Mouse (Mus musculus) lung, postnatal 10 days (tissue): Measurements from ENCODE around the gene Nnmt.

ENCODE experiments used
- DNase-seq: peaks from one replicate; pipeline ENCODE4 v3.0.0; 2021

The Nnmt gene

GRCm38 (mm10) chr9:48635576-48636350 is 30.8 kb upstream of the Nnmt start:
- DNase-seq: no peak

GRCm38 (mm10) chr9:48633147-48633546 is 28.2 kb upstream of the Nnmt start:
- no peak for DNase-seq

GRCm38 (mm10) chr9:48619268-48619667 is 14.3 kb upstream of the Nnmt start:
- no peak for DNase-seq

GRCm38 (mm10) chr9:48618589-48618988 is 13.6 kb upstream of the Nnmt start:
- peak; percentile 87 for DNase-seq

- DNase-seq: peak; percentile 86
These were observed 13.2 kb upstream of the Nnmt start for GRCm38 (mm10) chr9:48618111-48618510.

GRCm38 (mm10) chr9:48617511-48618010 is 12.6 kb upstream of the Nnmt start:
- DNase-seq: no peak

GRCm38 (mm10) chr9:48613221-48613620 is 8.3 kb upstream of the Nnmt start:
- DNase-seq: no peak

- DNase-seq: no peak
These were observed 7.6 kb upstream of the Nnmt start for GRCm38 (mm10) chr9:48612542-48612941.

GRCm38 (mm10) chr9:48611032-48611431 is 6.1 kb upstream of the Nnmt start:
- peak; percentile 27 for DNase-seq

GRCm38 (mm10) chr9:48609734-48610133 is 4.8 kb upstream of the Nnmt start:
- no peak for DNase-seq

- no peak for DNase-seq
These were observed 2.5 kb upstream of the Nnmt start for GRCm38 (mm10) chr9:48607417-48607816.

- DNase-seq: peak; percentile 29
These were observed 1.2 kb upstream of the Nnmt start for GRCm38 (mm10) chr9:48606171-48606570.

GRCm38 (mm10) chr9:48605697-48606096 is 744 bp upstream of the Nnmt start:
- peak; percentile 17 for DNase-seq

- DNase-seq: no peak
These were observed 727 bp downstream of the Nnmt start for GRCm38 (mm10) chr9:48604226-48604625.

- DNase-seq: no peak
These were observed 4.1 kb downstream of the Nnmt start for GRCm38 (mm10) chr9:48600881-48601280.

GRCm38 (mm10) chr9:48600066-48600465 is 4.9 kb downstream of the Nnmt start:
- DNase-seq: no peak

- DNase-seq: no peak
These were observed 7.5 kb downstream of the Nnmt start for GRCm38 (mm10) chr9:48597494-48597893.

- DNase-seq: no peak
These were observed 8.0 kb downstream of the Nnmt start for GRCm38 (mm10) chr9:48596924-48597323.

- DNase-seq: no peak
These were observed 11.0 kb downstream of the Nnmt start for GRCm38 (mm10) chr9:48593915-48594314.

- no peak for DNase-seq
These were observed 14.3 kb downstream of the Nnmt start for GRCm38 (mm10) chr9:48590606-48591005.

- DNase-seq: peak; percentile 67
These were observed 18.6 kb downstream of the Nnmt start for GRCm38 (mm10) chr9:48586332-48586731.

GRCm38 (mm10) chr9:48580808-48581207 is 24.1 kb downstream of the Nnmt start:
- no peak for DNase-seq

- DNase-seq: no peak
These were observed 42.6 kb downstream of the Nnmt start for GRCm38 (mm10) chr9:48562388-48562787.

GRCm38 (mm10) chr9:48559482-48560139 is 45.3 kb downstream of the Nnmt start:
- DNase-seq: peak; percentile 49
